Mouse (Mus musculus) thymus, adult 2 months (tissue): Measurements from ENCODE around the gene Dpp6.

Source experiments
- CTCF ChIP-seq: fragments of 200-500 bp; IDR thresholded peaks from 2 replicates; pipeline ENCODE4 v1.5.1; 2012; ENCODE audit warnings: mild to moderate bottlenecking, control low read depth, low read length, moderate library complexity, borderline replicate concordance; ENCODE audit not compliant: control insufficient read depth, poor library complexity, insufficient read depth; ENCODE audit errors: extremely low read depth
- POLR2A ChIP-seq: fragments of 200-500 bp; IDR thresholded peaks from 2 replicates; pipeline ENCODE4 v1.6.1; 2012; ENCODE audit warnings: mild to moderate bottlenecking, low read length, control low read depth, moderate library complexity; ENCODE audit not compliant: control insufficient read depth, poor library complexity, insufficient read depth; ENCODE audit errors: extremely low read depth

- no peak for TF ChIP-seq CTCF
- TF ChIP-seq POLR2A = no peak
These were observed 246.9 kb downstream of the Dpp6 start for GRCm38 (mm10) chr5:27063871-27064270.
